Mouse (Mus musculus): ENCODE results near the gene Alpk1.

- TF ChIP-seq POLR2A (IDR thresholded peaks at IDR 0.05; ENCODE audit: borderline replicate concordance, insufficient read depth, low read length) (no peak), CTCF (IDR thresholded peaks at IDR 0.05; ENCODE audit: borderline replicate concordance, insufficient read depth, low read depth, low read length) (no peak)
These were observed 81.7 kb downstream of the Alpk1 start for GRCm38 (mm10) chr3:127698636-127699035.
